Mouse (Mus musculus): ENCODE data around the gene A630095E13Rik. TPM values are rescaled to one million over a fixed set of nuclear protein-coding genes. Genes with fewer than 3 reads are reported as not detected.
"Not testable (repeated sequence)": the region's sequence is repeated elsewhere in the genome, so short reads cannot be mapped to it uniquely, and the experiment has no call there.

Gene A630095E13Rik
- not detected in 2 replicates for polyA plus RNA-seq (2016; fragmentation: Nextera tagmentation; extraction: Ambion mirVana)

- H3K36me3 ChIP-seq (replicated peaks); ATAC-seq (ENCODE audit: low FRiP score); H3K9me3 ChIP-seq; H3K27ac ChIP-seq; H3K4me3 ChIP-seq (replicated peaks); H3K27me3 ChIP-seq; H3K4me1 ChIP-seq; H3K9ac ChIP-seq; H3K4me2 ChIP-seq: not testable (repeated sequence)
- WGBS = 65% methylated on average over 3 of the region's 3 CpGs
Measured at GRCm38 (mm10) chr9:36643276-36643675, at the start of gene A630095E13Rik. TSS of gene A630095E13Rik (minus strand) at chr9:36643376.

GRCm38 (mm10) chr9:36692920-36693319, 49.7 kb upstream of the A630095E13Rik start, which contains the start of gene Acrv1:
TSS of gene Acrv1 (plus strand) at chr9:36693220.
- Histone ChIP-seq H3K4me1 (no peaks in the 10 kb centered on the region), H3K4me3 (replicated peaks) (no peak within 1 kb of the TSS), H3K36me3 (replicated peaks) (no peaks in the 10 kb centered on the region), H3K4me2 (no peak within 1 kb of the TSS), H3K27me3 (no peaks in the 10 kb centered on the region), H3K27ac (no peak within 1 kb of the TSS), H3K9me3 (no peaks in the 10 kb centered on the region), H3K9ac (no peak within 1 kb of the TSS)
- 66% methylated on average over 1 of the region's 1 CpGs for WGBS
- ATAC-seq (ENCODE audit: low FRiP score) = no peak

GRCm38 (mm10) chr9:36687329-36687728, 44.2 kb upstream of the A630095E13Rik start:
- Histone ChIP-seq H3K4me3 (replicated peaks) (no peak overlapping the region), H3K4me2 (no peak overlapping the region), H3K27ac (no peak overlapping the region), H3K27me3 (no peaks in the 10 kb centered on the region), H3K4me1 (no peaks in the 10 kb centered on the region), H3K9me3 (no peaks in the 10 kb centered on the region), H3K9ac (no peak overlapping the region), H3K36me3 (replicated peaks) (no peaks in the 10 kb centered on the region)
- ATAC-seq (ENCODE audit: low FRiP score) = no peak

- WGBS = 74% methylated on average over 2 of the region's 2 CpGs
- no peaks in the 10 kb centered on the region for H3K36me3 ChIP-seq (replicated peaks)
- no peaks in the 10 kb centered on the region for H3K27me3 ChIP-seq
- ATAC-seq (ENCODE audit: low FRiP score) = no peak
- H3K27ac ChIP-seq = no peak overlapping the region
- H3K4me2 ChIP-seq = no peak overlapping the region
- H3K4me3 ChIP-seq (replicated peaks) = no peak overlapping the region
- H3K9me3 ChIP-seq = no peaks in the 10 kb centered on the region
- H3K9ac ChIP-seq = no peak overlapping the region
- H3K4me1 ChIP-seq = no peaks in the 10 kb centered on the region
Measured at GRCm38 (mm10) chr9:36681424-36681823, 38.2 kb upstream of the A630095E13Rik start.

Other genes with a start within 250 kb of the A630095E13Rik start
- not detected in 2 replicates for gene Gm7257, start 211.5 kb downstream of the A630095E13Rik start, polyA plus RNA-seq (2016; fragmentation: Nextera tagmentation; extraction: Ambion mirVana)
- not detected in 2 replicates for gene Gm9513, start 167.7 kb downstream of the A630095E13Rik start, polyA plus RNA-seq (2016; fragmentation: Nextera tagmentation; extraction: Ambion mirVana)
- gene Gm5615, start 101.4 kb downstream of the A630095E13Rik start, polyA plus RNA-seq (2016; fragmentation: Nextera tagmentation; extraction: Ambion mirVana) = not detected in 2 replicates
- gene Gm17689, start 60.7 kb downstream of the A630095E13Rik start, polyA plus RNA-seq (2016; fragmentation: Nextera tagmentation; extraction: Ambion mirVana) = not detected in 2 replicates
- gene Acrv1, start 49.8 kb upstream of the A630095E13Rik start, polyA plus RNA-seq (2016; fragmentation: Nextera tagmentation; extraction: Ambion mirVana) = not detected in 2 replicates
- 53.7 and 55.7 TPM in 2 replicates for gene Chek1, start 83.7 kb upstream of the A630095E13Rik start, polyA plus RNA-seq (2016; fragmentation: Nextera tagmentation; extraction: Ambion mirVana)
- gene Stt3a, start 124.3 kb upstream of the A630095E13Rik start, polyA plus RNA-seq (2016; fragmentation: Nextera tagmentation; extraction: Ambion mirVana) = 132 and 144 TPM in 2 replicates
- 111 and 118 TPM in 2 replicates for gene Ei24, start 154.0 kb upstream of the A630095E13Rik start, polyA plus RNA-seq (2016; fragmentation: Nextera tagmentation; extraction: Ambion mirVana)
- 446 and 473 TPM in 2 replicates for gene Fez1, start 178.5 kb upstream of the A630095E13Rik start, polyA plus RNA-seq (2016; fragmentation: Nextera tagmentation; extraction: Ambion mirVana)

All from forebrain, embryonic 12.5 days (tissue).